Mouse (Mus musculus): ENCODE data around the gene Psmb4. TPM values are rescaled to one million over a fixed set of nuclear protein-coding genes. Genes with fewer than 3 reads are reported as not detected.
A peak's percentile ranks its signal among the peaks of the same experiment; 100 is the strongest.
"Not testable (repeated sequence)": the region's sequence is repeated elsewhere in the genome, so short reads cannot be mapped to it uniquely, and the experiment has no call there.

Gene Psmb4
- polyA plus RNA-seq, 1 experiment from 2014 or later, result 138 TPM

DNA sequence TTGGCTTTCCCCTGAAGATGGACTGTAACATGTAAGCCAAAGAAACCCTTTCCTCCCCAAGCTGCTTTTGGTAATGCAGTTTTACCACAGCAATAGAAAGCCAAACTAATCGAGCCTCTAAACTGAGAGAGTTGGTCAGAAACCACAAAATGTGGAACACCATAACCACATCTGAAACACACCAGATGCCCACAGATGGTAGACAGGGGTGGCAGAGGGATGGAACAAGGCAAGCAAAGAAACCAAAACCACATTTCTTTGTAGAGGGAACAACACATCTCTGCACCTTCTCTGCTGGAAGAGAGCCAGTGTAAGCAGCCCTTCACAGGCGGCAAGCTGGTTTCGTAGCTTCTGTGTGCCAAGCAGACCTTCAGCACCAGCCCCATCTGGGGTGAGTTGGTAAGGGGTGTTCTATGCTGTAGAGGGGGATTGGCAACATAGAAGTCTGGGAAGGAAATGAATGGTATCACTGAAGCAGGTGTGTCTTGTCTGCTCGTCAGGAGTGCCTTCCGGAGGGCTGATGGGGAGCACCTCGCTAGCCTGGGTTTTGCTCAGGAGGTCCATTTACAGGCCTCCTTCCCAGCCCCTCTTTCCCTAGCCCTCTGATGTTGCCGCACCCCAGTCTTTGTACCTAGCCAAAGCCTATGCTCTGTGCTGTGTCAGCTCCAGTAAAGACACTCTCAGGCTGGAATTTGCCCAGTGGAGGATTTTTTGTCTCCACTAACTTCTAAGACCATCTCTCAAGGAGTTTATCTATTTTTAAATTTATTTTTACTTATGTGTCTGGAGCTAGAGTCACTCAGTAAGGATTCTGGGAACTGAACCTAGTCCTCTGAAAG is 29.4 kb upstream of the Psmb4 start:
- WGBS (ENCODE audit: insufficient replicate concordance), result 59% methylated on average over 7 of the region's 7 CpGs
- ATAC-seq (ENCODE audit: low read depth), result no peak
- no peak overlapping the region for H3K27ac ChIP-seq (ENCODE audit: low read length)

DNA sequence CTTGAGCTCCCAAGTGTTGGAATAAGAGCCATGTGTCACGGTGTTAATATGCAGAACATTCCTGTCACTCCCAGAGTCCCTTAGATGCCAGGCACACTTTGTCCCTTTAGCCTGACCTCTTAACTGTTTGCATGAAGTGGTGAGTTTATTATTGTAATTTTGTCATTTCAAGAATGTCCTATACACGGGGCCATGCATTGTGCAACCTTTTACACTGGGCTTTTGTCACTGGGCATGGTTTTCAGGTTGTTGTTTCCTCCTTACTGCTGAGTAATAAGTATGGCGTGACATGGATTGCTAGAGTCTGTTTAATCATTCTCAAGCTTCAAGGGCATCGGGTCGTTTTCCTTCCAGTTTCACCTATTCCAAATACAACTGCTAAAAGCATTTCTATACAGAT is 27.0 kb upstream of the Psmb4 start:
- peak; percentile 60 for ATAC-seq (ENCODE audit: low read depth)
- 48% methylated on average over 5 of the region's 5 CpGs for WGBS (ENCODE audit: insufficient replicate concordance)
- no peak overlapping the region for H3K4me2 ChIP-seq (ENCODE audit: low read depth, low read length)
- H3K4me1 ChIP-seq (ENCODE audit: control insufficient read depth, low read depth, low read length), result peaks cover 13% of the 10 kb centered on the region
- no peak overlapping the region for H3K4me3 ChIP-seq (ENCODE audit: low read depth, low read length)
- peak overlapping the region; percentile 3; the same call in 1 of the 2 replicates for H3K27ac ChIP-seq (ENCODE audit: low read length)
- H3K36me3 ChIP-seq (ENCODE audit: control insufficient read depth, insufficient read depth), result no peaks in the 10 kb centered on the region
- H3K27me3 ChIP-seq (ENCODE audit: control insufficient read depth, insufficient read depth, low read depth, low read length), result no peaks in the 10 kb centered on the region
- no peak overlapping the region for H3K9ac ChIP-seq (ENCODE audit: low read depth, low read length)
- H3K9me3 ChIP-seq (replicated peaks; ENCODE audit: control insufficient read depth, low read length), result no peaks in the 10 kb centered on the region

More for the DNA sequence above, 29.4 kb upstream of the Psmb4 start:
- H3K9me3 ChIP-seq (replicated peaks; ENCODE audit: control insufficient read depth, low read length), result no peaks in the 10 kb centered on the region
- H3K4me1 ChIP-seq (ENCODE audit: control insufficient read depth, low read depth, low read length), result peaks cover 17% of the 10 kb centered on the region
- no peaks in the 10 kb centered on the region for H3K27me3 ChIP-seq (ENCODE audit: control insufficient read depth, insufficient read depth, low read depth, low read length)
- no peak overlapping the region for H3K4me2 ChIP-seq (ENCODE audit: low read depth, low read length)
- H3K4me3 ChIP-seq (ENCODE audit: low read depth, low read length), result no peak overlapping the region
- no peaks in the 10 kb centered on the region for H3K36me3 ChIP-seq (ENCODE audit: control insufficient read depth, insufficient read depth)
- no peak overlapping the region for H3K9ac ChIP-seq (ENCODE audit: low read depth, low read length)

- no peak overlapping the region for H3K27ac ChIP-seq (ENCODE audit: low read length)
- peaks cover 8% of the 10 kb centered on the region for H3K4me1 ChIP-seq (ENCODE audit: control insufficient read depth, low read depth, low read length)
- no peak overlapping the region for H3K9ac ChIP-seq (ENCODE audit: low read depth, low read length)
- 69% methylated on average over 2 of the region's 2 CpGs for WGBS (ENCODE audit: insufficient replicate concordance)
- no peak overlapping the region for H3K4me3 ChIP-seq (ENCODE audit: low read depth, low read length)
- no peak for ATAC-seq (ENCODE audit: low read depth)
- no peaks in the 10 kb centered on the region for H3K9me3 ChIP-seq (replicated peaks; ENCODE audit: control insufficient read depth, low read length)
- no peaks in the 10 kb centered on the region for H3K27me3 ChIP-seq (ENCODE audit: control insufficient read depth, insufficient read depth, low read depth, low read length)
- no peak overlapping the region for H3K4me2 ChIP-seq (ENCODE audit: low read depth, low read length)
- no peaks in the 10 kb centered on the region for H3K36me3 ChIP-seq (ENCODE audit: control insufficient read depth, insufficient read depth)
Measured at GRCm38 (mm10) chr3:94911050-94911693, 24.4 kb upstream of the Psmb4 start.

DNA sequence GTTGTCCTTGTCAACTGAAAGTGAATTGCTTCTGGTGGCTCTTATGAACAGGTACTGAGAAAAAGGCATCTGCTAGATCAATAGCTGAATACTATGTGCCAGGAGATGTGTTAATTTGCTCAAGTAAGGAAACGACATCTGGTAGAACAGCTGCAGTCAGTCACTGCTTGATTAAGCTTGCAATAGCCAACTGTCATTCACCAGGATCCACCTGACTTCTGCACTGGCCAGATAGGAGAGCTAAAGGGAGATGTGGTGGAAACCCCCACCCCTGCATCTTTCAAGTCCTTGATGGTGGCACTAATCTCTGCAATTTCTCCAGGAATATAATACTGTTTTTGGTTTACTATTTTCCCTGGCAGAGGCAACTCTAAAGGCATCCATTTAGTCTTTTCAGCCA is 19.7 kb upstream of the Psmb4 start:
- Histone ChIP-seq H3K27me3 (ENCODE audit: control insufficient read depth, insufficient read depth, low read depth, low read length) (no peaks in the 10 kb centered on the region), H3K36me3 (ENCODE audit: control insufficient read depth, insufficient read depth) (no peaks in the 10 kb centered on the region), H3K9ac (ENCODE audit: low read depth, low read length) (no peak overlapping the region), H3K4me2 (ENCODE audit: low read depth, low read length) (no peak overlapping the region), H3K9me3 (replicated peaks; ENCODE audit: control insufficient read depth, low read length) (no peaks in the 10 kb centered on the region), H3K27ac (ENCODE audit: low read length) (no peak overlapping the region), H3K4me1 (ENCODE audit: control insufficient read depth, low read depth, low read length) (peaks cover 9% of the 10 kb centered on the region), H3K4me3 (ENCODE audit: low read depth, low read length) (no peak overlapping the region)
- ATAC-seq (ENCODE audit: low read depth), result peak; percentile 75
- 15% methylated on average over 1 of the region's 1 CpGs for WGBS (ENCODE audit: insufficient replicate concordance)

DNA sequence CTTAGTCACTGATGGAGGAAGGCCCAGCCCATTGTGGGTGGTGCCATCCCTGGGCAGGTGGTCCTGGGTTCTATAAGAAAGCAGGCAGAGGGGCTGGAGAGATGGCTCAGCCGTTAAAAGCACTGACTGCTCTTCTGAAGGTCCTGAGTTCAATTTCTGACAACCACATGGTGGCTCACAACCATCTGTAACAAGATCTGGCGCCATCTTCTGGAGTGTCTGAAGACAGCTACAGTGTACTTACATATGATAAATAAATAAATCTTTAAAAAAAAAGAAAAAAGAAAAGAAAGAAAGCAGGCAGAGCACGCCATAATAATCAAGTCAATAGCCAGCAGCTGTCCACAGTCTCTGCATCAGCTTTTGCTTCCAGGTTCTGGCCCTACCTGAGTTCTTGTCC is 18.0 kb upstream of the Psmb4 start:
- not testable (repeated sequence) for H3K4me3 ChIP-seq (ENCODE audit: low read depth, low read length); H3K4me1 ChIP-seq (ENCODE audit: control insufficient read depth, low read depth, low read length); H3K9ac ChIP-seq (ENCODE audit: low read depth, low read length); H3K27ac ChIP-seq (ENCODE audit: low read length); H3K9me3 ChIP-seq (replicated peaks; ENCODE audit: control insufficient read depth, low read length); ATAC-seq (ENCODE audit: low read depth); H3K36me3 ChIP-seq (ENCODE audit: control insufficient read depth, insufficient read depth); H3K4me2 ChIP-seq (ENCODE audit: low read depth, low read length); H3K27me3 ChIP-seq (ENCODE audit: control insufficient read depth, insufficient read depth, low read depth, low read length)
- 54% methylated on average over 3 of the region's 3 CpGs for WGBS (ENCODE audit: insufficient replicate concordance)

- Histone ChIP-seq H3K36me3 (ENCODE audit: control insufficient read depth, insufficient read depth) (no peaks in the 10 kb centered on the region), H3K4me3 (ENCODE audit: low read depth, low read length) (no peak overlapping the region), H3K9me3 (replicated peaks; ENCODE audit: control insufficient read depth, low read length) (no peaks in the 10 kb centered on the region), H3K4me1 (ENCODE audit: control insufficient read depth, low read depth, low read length) (peaks cover 9% of the 10 kb centered on the region), H3K27ac (ENCODE audit: low read length) (no peak overlapping the region), H3K27me3 (ENCODE audit: control insufficient read depth, insufficient read depth, low read depth, low read length) (no peaks in the 10 kb centered on the region), H3K4me2 (ENCODE audit: low read depth, low read length) (no peak overlapping the region), H3K9ac (ENCODE audit: low read depth, low read length) (no peak overlapping the region)
- 21% methylated on average over 7 of the region's 7 CpGs for WGBS (ENCODE audit: insufficient replicate concordance)
- ATAC-seq (ENCODE audit: low read depth), result no peak; the same call in 1 of the 2 replicates
Measured at GRCm38 (mm10) chr3:94902747-94903146, 16.0 kb upstream of the Psmb4 start.

- 57% methylated on average over 3 of the region's 3 CpGs for WGBS (ENCODE audit: insufficient replicate concordance)
- Histone ChIP-seq H3K27me3 (ENCODE audit: control insufficient read depth, insufficient read depth, low read depth, low read length) (no peaks in the 10 kb centered on the region; the same call in none of the 2 replicates), H3K4me3 (ENCODE audit: low read depth, low read length) (no peak overlapping the region)
Measured at GRCm38 (mm10) chr3:94894076-94894475, 7.3 kb upstream of the Psmb4 start.

GRCm38 (mm10) chr3:94888595-94888994 is 1.8 kb upstream of the Psmb4 start:
- H3K4me2 ChIP-seq (ENCODE audit: low read depth, low read length), result no peak overlapping the region
- H3K27ac ChIP-seq (ENCODE audit: low read length), result no peak overlapping the region
- no peak overlapping the region for H3K4me3 ChIP-seq (ENCODE audit: low read depth, low read length)
- ATAC-seq (ENCODE audit: low read depth), result no peak
- H3K27me3 ChIP-seq (ENCODE audit: control insufficient read depth, insufficient read depth, low read depth, low read length), result no peaks in the 10 kb centered on the region
- no peak overlapping the region for H3K9ac ChIP-seq (ENCODE audit: low read depth, low read length)
- H3K36me3 ChIP-seq (ENCODE audit: control insufficient read depth, insufficient read depth), result peaks cover 12% of the 10 kb centered on the region
- H3K4me1 ChIP-seq (ENCODE audit: control insufficient read depth, low read depth, low read length), result peaks cover 14% of the 10 kb centered on the region
- H3K9me3 ChIP-seq (replicated peaks; ENCODE audit: control insufficient read depth, low read length), result no peaks in the 10 kb centered on the region

More at GRCm38 (mm10) chr3:94894076-94894475, 7.3 kb upstream of the Psmb4 start:
- Histone ChIP-seq H3K27ac (ENCODE audit: low read length) (no peak overlapping the region), H3K9me3 (replicated peaks; ENCODE audit: control insufficient read depth, low read length) (no peaks in the 10 kb centered on the region), H3K4me1 (ENCODE audit: control insufficient read depth, low read depth, low read length) (no peaks in the 10 kb centered on the region), H3K9ac (ENCODE audit: low read depth, low read length) (no peak overlapping the region), H3K36me3 (ENCODE audit: control insufficient read depth, insufficient read depth) (no peaks in the 10 kb centered on the region), H3K4me2 (ENCODE audit: low read depth, low read length) (no peak overlapping the region)
- no peak for ATAC-seq (ENCODE audit: low read depth)

DNA sequence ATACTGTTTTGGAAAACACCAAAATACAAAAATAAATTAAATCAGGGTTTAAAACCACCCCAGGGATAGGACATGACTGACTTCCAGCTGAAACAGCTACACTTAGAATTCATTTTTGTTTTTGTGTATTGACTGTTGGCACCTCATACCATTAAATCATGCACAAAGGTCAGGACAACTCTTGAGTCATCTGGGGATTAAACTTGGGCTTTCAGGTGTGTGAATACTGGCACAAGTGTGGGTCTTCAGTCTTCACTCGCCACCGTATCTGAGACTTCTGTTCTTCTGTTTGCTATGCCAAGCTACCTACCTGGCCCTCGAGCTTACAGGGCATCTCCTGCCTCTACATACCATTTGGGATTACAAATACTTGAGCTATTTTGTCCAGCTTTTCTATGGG is 4.2 kb downstream of the Psmb4 start:
- Histone ChIP-seq H3K9ac (ENCODE audit: low read depth, low read length) (no peak overlapping the region), H3K4me2 (ENCODE audit: low read depth, low read length) (no peak overlapping the region), H3K27ac (ENCODE audit: low read length) (no peak overlapping the region), H3K9me3 (replicated peaks; ENCODE audit: control insufficient read depth, low read length) (no peaks in the 10 kb centered on the region), H3K4me1 (ENCODE audit: control insufficient read depth, low read depth, low read length) (peaks cover 14% of the 10 kb centered on the region), H3K4me3 (ENCODE audit: low read depth, low read length) (no peak overlapping the region), H3K36me3 (ENCODE audit: control insufficient read depth, insufficient read depth) (peaks cover 40% of the 10 kb centered on the region), H3K27me3 (ENCODE audit: control insufficient read depth, insufficient read depth, low read depth, low read length) (no peaks in the 10 kb centered on the region)
- 74% methylated on average over 3 of the region's 3 CpGs for WGBS (ENCODE audit: insufficient replicate concordance)
- no peak for ATAC-seq (ENCODE audit: low read depth)
